Mouse (Mus musculus): ENCODE results near the gene Pam16. TPM values are rescaled to one million over a fixed set of nuclear protein-coding genes. Genes with fewer than 3 reads are reported as not detected.

Gene Pam16
- polyA plus RNA-seq, 1 experiment, result 132 TPM

- no peak overlapping the region for H3K27ac ChIP-seq (ENCODE audit: insufficient read depth, low read length)
- peaks cover 26% of the 10 kb centered on the region for H3K4me1 ChIP-seq (ENCODE audit: control insufficient read depth, insufficient read depth, low read length)
- H3K4me3 ChIP-seq (replicated peaks; ENCODE audit: insufficient read depth, low read depth, low read length), result no peak overlapping the region
- no peaks in the 10 kb centered on the region for H3K27me3 ChIP-seq (ENCODE audit: control insufficient read depth, insufficient read depth, low read length)
- no peak for DNase-seq
- no peak for TF ChIP-seq POLR2A (IDR thresholded peaks at IDR 0.05; ENCODE audit: borderline replicate concordance, insufficient read depth, low read length)
- 57% methylated on average over 11 of the region's 11 CpGs for WGBS
These were observed 34.0 kb upstream of the Pam16 start for GRCm38 (mm10) chr16:4658781-4659245.

GRCm38 (mm10) chr16:4656571-4657081, 31.8 kb upstream of the Pam16 start:
- TF ChIP-seq CTCF (IDR thresholded peaks at IDR 0.05; ENCODE audit: borderline replicate concordance, insufficient read depth, low read depth, low read length), result no peak
- no peak for TF ChIP-seq POLR2A (IDR thresholded peaks at IDR 0.05; ENCODE audit: borderline replicate concordance, insufficient read depth, low read length)
- H3K4me1 ChIP-seq (ENCODE audit: control insufficient read depth, insufficient read depth, low read length), result peaks cover 44% of the 10 kb centered on the region
- H3K4me3 ChIP-seq (replicated peaks; ENCODE audit: insufficient read depth, low read depth, low read length), result no peak overlapping the region
- H3K27ac ChIP-seq (ENCODE audit: insufficient read depth, low read length), result no peak overlapping the region
- H3K27me3 ChIP-seq (ENCODE audit: control insufficient read depth, insufficient read depth, low read length), result no peaks in the 10 kb centered on the region
- no peak for DNase-seq
- WGBS, result 92% methylated on average over 9 of the region's 9 CpGs

DNA sequence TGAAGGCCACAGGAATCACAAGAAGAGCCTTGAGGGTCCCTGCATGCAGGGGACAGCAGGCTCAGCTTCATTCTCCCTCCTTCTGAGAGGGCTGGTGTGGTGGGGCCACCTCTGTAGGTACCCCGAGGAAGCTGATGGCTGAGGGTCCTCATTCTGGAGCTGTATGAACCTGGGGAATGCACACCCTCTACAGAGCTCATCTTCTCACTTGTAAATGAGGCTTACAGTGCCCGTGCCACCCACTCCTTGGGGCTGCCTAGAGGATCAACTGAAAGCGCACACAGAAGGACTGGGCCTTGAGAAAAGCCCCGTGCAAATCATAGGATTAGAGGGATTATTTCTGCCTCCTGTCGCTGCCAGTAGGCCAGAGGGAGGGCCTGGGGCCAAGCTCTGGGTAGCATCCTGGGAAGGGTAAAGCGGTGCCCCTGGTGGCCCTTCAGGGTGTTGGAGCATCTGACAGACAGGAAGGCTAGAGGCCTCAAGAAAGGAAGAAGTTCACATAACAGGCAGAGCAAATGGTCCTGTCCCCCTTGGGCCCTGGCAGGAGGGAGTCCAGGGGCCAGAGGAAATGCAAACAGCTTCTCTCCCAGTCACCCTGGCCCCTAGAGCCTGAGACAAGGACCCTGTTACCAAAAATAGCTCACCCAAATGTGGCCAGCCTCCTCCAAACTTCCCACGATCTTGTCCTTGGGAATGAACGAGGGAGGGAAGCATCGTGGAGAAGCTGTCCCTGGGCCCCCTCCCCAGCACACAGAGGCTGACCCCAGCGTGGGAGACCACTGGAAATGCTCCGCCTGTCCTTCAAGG, 31.2 kb upstream of the Pam16 start:
- Histone ChIP-seq H3K27ac (ENCODE audit: insufficient read depth, low read length) (no peak overlapping the region), H3K4me3 (replicated peaks; ENCODE audit: insufficient read depth, low read depth, low read length) (no peak overlapping the region), H3K27me3 (ENCODE audit: control insufficient read depth, insufficient read depth, low read length) (no peaks in the 10 kb centered on the region), H3K4me1 (ENCODE audit: control insufficient read depth, insufficient read depth, low read length) (peaks cover 44% of the 10 kb centered on the region)
- peak in 1 of 2 experiments; percentile 19 for DNase-seq
- 68% methylated on average over 11 of the region's 11 CpGs for WGBS
- TF ChIP-seq POLR2A (IDR thresholded peaks at IDR 0.05; ENCODE audit: borderline replicate concordance, insufficient read depth, low read length), result no peak
- TF ChIP-seq CTCF (IDR thresholded peaks at IDR 0.05; ENCODE audit: borderline replicate concordance, insufficient read depth, low read depth, low read length), result peak; percentile 10; the same call in 1 of the 2 replicates

DNA sequence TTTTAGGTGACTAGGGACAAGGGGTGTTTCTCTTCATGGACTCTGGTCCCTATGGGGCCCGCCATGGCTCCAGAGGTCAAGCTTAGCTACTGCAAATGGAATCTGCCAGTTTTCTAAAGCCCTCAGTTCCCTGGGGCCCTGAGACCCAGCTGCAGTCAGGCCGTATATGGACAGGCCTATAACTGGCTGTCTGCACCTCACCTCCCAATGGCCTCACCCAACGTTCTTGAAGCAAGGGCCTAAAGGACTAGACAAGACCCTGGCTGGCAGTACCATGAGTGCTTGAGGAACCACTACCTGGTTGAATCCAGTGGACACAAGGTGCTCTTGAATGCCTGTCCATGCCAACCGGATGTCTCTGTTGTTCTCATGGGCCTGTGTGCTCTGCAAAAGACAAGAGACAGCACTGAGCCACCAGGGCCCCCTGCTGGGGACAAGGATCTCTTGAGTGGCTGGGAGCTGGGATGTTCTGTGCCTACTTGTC, 30.5 kb upstream of the Pam16 start:
- WGBS, result 90% methylated on average over 4 of the region's 4 CpGs
- Histone ChIP-seq H3K4me3 (replicated peaks; ENCODE audit: insufficient read depth, low read depth, low read length) (no peak overlapping the region), H3K4me1 (ENCODE audit: control insufficient read depth, insufficient read depth, low read length) (peaks cover 44% of the 10 kb centered on the region), H3K27me3 (ENCODE audit: control insufficient read depth, insufficient read depth, low read length) (no peaks in the 10 kb centered on the region), H3K27ac (ENCODE audit: insufficient read depth, low read length) (no peak overlapping the region)
- peak in 1 of 2 experiments; percentile 23 for DNase-seq
- TF ChIP-seq POLR2A (IDR thresholded peaks at IDR 0.05; ENCODE audit: borderline replicate concordance, insufficient read depth, low read length), result no peak
- no peak for TF ChIP-seq CTCF (IDR thresholded peaks at IDR 0.05; ENCODE audit: borderline replicate concordance, insufficient read depth, low read depth, low read length)

- WGBS, result 48% methylated on average over 10 of the region's 10 CpGs
- Histone ChIP-seq H3K4me1 (ENCODE audit: control insufficient read depth, insufficient read depth, low read length) (peaks cover 44% of the 10 kb centered on the region), H3K27ac (ENCODE audit: insufficient read depth, low read length) (no peak overlapping the region), H3K4me3 (replicated peaks; ENCODE audit: insufficient read depth, low read depth, low read length) (no peak overlapping the region), H3K27me3 (ENCODE audit: control insufficient read depth, insufficient read depth, low read length) (no peaks in the 10 kb centered on the region)
- TF ChIP-seq POLR2A (IDR thresholded peaks at IDR 0.05; ENCODE audit: borderline replicate concordance, insufficient read depth, low read length) (no peak), CTCF (IDR thresholded peaks at IDR 0.05; ENCODE audit: borderline replicate concordance, insufficient read depth, low read depth, low read length) (peak; percentile 35; the same call in 1 of the 2 replicates)
- peak; percentile 49 to 56 for DNase-seq
These were observed 29.9 kb upstream of the Pam16 start for GRCm38 (mm10) chr16:4654706-4655105.

- peaks cover 44% of the 10 kb centered on the region for H3K4me1 ChIP-seq (ENCODE audit: control insufficient read depth, insufficient read depth, low read length)
- TF ChIP-seq POLR2A (IDR thresholded peaks at IDR 0.05; ENCODE audit: borderline replicate concordance, insufficient read depth, low read length), result no peak
- no peak overlapping the region for H3K27ac ChIP-seq (ENCODE audit: insufficient read depth, low read length)
These were observed 28.1 kb upstream of the Pam16 start for GRCm38 (mm10) chr16:4652707-4653416.

DNA sequence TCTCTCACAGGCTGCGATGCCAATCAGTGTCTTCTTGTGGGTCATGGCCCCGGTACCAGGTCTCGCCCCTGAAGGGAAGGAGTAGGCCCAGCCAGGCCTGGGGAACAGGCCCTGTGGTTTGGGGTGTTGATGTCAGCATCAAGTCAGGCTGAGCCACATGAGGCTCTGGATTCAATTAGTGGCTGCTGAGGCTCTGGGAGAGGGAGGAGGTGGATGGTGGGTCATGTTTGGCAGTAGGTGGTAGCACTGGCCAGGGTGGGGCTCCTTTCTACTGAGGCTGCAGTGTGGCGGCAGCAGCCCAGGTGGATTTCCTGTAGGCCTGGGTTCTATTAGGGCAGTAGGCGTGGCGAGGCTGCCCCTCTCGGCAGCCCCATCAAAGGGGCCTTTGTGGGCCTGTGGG, 26.8 kb upstream of the Pam16 start:
- Histone ChIP-seq H3K27ac (ENCODE audit: insufficient read depth, low read length) (no peak overlapping the region), H3K27me3 (ENCODE audit: control insufficient read depth, insufficient read depth, low read length) (no peaks in the 10 kb centered on the region), H3K4me1 (ENCODE audit: control insufficient read depth, insufficient read depth, low read length) (peaks cover 44% of the 10 kb centered on the region), H3K4me3 (replicated peaks; ENCODE audit: insufficient read depth, low read depth, low read length) (no peak overlapping the region)
- peak in 1 of 2 experiments; percentile 14 for DNase-seq
- WGBS, result 96% methylated on average over 7 of the region's 7 CpGs
- no peak for TF ChIP-seq CTCF (IDR thresholded peaks at IDR 0.05; ENCODE audit: borderline replicate concordance, insufficient read depth, low read depth, low read length)
- TF ChIP-seq POLR2A (IDR thresholded peaks at IDR 0.05; ENCODE audit: borderline replicate concordance, insufficient read depth, low read length), result no peak

More at GRCm38 (mm10) chr16:4652707-4653416, 28.1 kb upstream of the Pam16 start:
- Histone ChIP-seq H3K4me3 (replicated peaks; ENCODE audit: insufficient read depth, low read depth, low read length) (no peak overlapping the region), H3K27me3 (ENCODE audit: control insufficient read depth, insufficient read depth, low read length) (no peaks in the 10 kb centered on the region)
- DNase-seq, result peak; percentile 77 to 88
- WGBS, result 24% methylated on average over 4 of the region's 4 CpGs

Measured in cerebellum, adult 2 months (tissue).